Mouse (Mus musculus): Measurements from ENCODE around the gene Cdkl4.
A peak's percentile ranks its signal among the peaks of the same experiment; 100 is the strongest.
"Not testable (repeated sequence)": the region's sequence is repeated elsewhere in the genome, so short reads cannot be mapped to it uniquely, and the experiment has no call there.

Cdkl4 gene

GRCm38 (mm10) chr17:80577639-80578038 is at the start of gene Cdkl4:
Gene Cdkl4 (minus strand): TSS chr17:80577813.
- DNase-seq: no peak

DNA sequence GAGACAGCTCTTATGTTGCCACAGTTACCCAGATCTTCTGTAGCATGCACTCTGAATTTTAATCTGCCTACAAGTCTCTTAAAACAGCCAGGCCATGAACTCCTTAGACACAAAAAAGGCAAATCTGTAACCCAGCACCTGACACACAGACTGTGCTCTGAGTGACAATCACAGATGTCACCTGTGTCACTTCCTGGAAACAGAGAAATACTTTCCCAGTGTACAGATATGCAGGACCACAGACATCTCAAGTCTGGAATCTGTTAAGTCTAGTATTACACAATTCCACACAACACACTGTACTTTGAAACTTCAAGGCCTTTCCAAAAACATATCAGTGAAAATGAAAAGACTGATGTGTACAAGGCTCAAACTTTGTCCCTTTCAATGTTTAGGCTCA is 47.4 kb upstream of the Cdkl4 start:
- DNase-seq: no peak

DNA sequence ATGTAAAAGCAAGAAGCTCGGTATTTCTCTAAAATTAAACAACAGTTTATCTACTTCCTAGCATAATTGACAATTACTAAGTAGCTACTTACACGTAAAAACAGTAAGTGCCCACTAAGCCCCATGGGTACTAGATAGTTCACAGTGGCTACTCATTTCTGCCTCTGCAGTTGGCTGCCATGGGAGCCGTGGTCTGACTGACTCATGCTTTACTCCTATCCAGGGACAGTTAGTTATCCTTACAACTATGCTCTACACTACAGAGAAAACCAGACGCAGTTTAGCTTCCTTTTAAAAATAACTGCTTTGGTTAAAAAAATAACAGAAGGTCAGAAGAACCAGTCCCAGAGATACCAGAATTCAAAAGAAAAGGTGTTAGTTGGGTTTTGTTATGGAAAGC is 44.1 kb upstream of the Cdkl4 start:
- DNase-seq: no peak

DNA sequence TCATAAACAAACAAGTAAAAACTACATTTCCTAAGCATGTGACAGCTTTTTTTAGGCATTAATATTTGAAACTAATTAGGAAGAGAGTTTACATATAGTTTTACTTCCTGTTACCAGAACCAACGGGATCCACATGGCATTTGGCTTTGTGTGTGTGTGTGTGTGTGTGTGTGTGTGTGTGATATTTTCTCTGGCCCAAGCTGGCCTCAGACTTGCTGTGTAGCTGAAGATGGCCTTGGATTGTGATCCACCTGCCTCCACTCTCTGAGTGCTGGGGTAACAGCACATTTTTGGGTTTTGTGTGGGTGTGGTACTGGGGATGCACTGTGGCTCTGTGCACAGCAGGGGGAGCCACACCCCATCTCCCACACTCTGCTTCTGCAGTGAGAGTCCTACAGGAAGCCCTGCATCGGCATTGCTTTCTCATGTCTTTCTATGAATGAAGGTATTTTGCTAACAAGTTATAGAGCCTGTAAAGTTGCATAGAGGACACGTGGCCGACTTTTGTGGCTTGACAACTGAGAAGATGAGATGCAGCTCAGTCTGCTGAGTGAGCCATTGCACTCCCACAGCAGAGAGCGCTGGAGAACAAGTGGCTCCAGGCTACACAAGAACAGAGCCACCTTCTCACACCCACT is 43.3 kb upstream of the Cdkl4 start:
- peak; percentile 64 for DNase-seq

GRCm38 (mm10) chr17:80619556-80619955 is 41.9 kb upstream of the Cdkl4 start:
- no peak for DNase-seq

- no peak for DNase-seq
These were observed 41.3 kb upstream of the Cdkl4 start for GRCm38 (mm10) chr17:80618890-80619289.

DNA sequence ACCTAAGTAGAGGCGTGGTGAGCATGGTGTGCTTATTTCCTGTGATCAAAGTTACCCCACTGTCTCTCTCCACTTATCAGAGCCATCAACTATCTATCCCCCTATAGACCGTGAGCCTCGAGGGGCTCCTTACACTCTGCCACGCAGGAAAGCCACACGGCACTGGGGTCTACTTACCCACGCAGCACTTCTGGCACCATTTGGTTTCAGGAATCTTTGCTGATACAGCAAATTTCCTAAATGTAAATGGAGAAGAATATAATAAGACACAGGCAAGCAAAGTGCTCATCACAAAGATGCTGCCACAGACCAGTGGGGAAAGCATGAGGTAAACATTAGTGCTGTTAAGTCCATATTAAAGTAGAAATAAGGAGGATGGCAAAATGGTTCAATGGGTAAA is 26.2 kb upstream of the Cdkl4 start:
- no peak for DNase-seq

- no peak for DNase-seq
These were observed 25.5 kb upstream of the Cdkl4 start for GRCm38 (mm10) chr17:80603079-80603625.

- no peak for DNase-seq
These were observed 23.8 kb upstream of the Cdkl4 start for GRCm38 (mm10) chr17:80601371-80601770.

- no peak for DNase-seq
These were observed 5.4 kb upstream of the Cdkl4 start for GRCm38 (mm10) chr17:80583051-80583450.

GRCm38 (mm10) chr17:80579901-80580300 is 2.3 kb upstream of the Cdkl4 start:
- DNase-seq: peak; percentile 15

GRCm38 (mm10) chr17:80579089-80579488 is 1.5 kb upstream of the Cdkl4 start:
- no peak for DNase-seq

DNA sequence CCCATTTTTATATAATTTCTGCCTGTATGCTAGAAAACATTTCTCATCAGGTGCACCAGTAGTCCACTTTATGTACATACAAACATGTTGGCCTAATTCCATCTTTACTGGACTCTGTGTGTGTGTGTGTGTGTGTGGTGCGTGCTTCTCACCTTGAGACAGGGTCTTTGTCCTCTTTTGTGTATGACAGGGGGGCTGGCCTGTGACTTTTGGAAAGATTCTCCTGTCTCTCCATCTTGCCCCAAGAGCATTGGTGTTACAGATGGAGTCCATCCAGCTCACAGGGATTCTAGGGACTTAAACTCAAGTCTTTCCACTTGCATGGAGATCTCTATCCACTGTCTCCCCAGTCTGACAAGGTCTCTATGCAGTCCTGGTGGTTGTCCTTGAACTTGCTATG is 428 bp upstream of the Cdkl4 start:
- DNase-seq: no peak

GRCm38 (mm10) chr17:80577214-80577613 is 399 bp downstream of the Cdkl4 start:
- peak; percentile 61 for DNase-seq

GRCm38 (mm10) chr17:80575008-80575407 is 2.6 kb downstream of the Cdkl4 start:
- DNase-seq: no peak

DNA sequence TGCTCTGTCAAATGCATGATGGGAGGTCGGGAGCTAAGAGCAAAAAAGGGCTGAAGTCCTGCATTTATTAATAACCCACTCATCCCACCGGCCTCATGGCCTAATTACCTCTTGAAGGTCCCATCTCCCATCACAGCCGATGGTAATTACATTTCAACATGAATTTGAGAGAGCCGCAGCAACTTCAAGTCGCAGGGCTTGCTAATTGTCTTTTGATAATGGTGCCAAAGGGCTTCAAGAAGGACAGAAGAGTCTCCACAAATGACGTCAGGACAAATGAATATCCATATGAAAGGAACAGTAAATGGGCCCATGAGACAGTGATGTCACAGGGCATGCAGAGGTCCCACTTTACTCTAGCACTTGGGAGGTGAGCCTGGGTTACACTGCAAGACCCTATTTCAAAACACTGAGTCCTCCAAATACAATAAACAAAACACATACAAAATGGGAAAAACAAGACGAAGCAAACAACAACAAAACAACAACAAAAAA is 3.1 kb downstream of the Cdkl4 start:
- no peak for DNase-seq

GRCm38 (mm10) chr17:80572187-80572935 is 5.3 kb downstream of the Cdkl4 start:
- no peak for DNase-seq

- no peak for DNase-seq
These were observed 6.2 kb downstream of the Cdkl4 start for GRCm38 (mm10) chr17:80571460-80571859.

GRCm38 (mm10) chr17:80569718-80570117 is 7.9 kb downstream of the Cdkl4 start:
- not testable (repeated sequence) for DNase-seq

GRCm38 (mm10) chr17:80568842-80569601 is 8.6 kb downstream of the Cdkl4 start:
- no peak for DNase-seq

DNA sequence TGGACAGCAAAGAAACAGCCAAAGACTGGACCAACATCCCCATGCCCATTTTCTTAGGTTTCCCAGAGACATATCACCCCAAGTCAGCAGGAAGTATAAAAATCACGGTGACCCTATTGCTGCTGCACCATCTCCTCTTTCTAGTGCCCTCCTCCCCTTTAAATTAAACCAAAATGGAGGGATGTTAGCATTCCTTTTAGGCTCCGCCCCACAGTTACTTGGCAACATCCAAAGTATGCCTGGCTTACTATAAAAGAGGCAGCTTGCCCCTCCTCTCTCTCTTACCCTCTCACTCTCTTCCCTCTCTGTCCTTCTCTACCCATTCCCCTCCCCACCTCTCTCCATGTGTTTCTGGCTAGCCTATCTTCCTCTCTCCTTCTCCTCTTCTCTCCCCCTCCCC is 9.2 kb downstream of the Cdkl4 start:
- DNase-seq: no peak

GRCm38 (mm10) chr17:80564611-80564924 is 13.0 kb downstream of the Cdkl4 start:
- no peak for DNase-seq
